ENCODE assay signal across 25 mouse cellular contexts in the genomic region with DNA sequence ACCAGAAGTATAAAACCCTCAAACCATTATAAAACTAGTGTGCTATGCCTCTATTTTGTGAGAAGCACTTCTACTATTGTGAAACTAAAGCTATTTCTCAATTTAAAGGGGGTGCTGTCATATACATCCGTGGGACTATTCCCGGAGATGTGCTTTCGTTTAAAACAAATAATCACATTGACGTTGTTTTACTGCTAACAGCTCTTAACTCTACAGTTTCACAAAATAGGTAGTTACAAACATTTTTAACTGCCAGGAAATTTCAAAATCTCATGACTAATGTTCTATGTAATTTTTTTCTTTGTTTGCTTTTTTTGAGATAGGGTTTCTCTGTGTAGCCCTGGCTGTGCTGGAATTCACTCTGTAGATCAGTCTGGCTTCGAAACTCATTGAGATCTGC.
"Had no signal": no experiment of that assay in that cellular context is flagged by ENCODE, and none has a peak within 500 bp of the region (broad histone marks: within the 10 kb centered on the region; RNA-seq: fewer than 3 reads in every experiment).

No protein-coding gene starts in this region.

- H3K9me3 ChIP-seq: heart, embryonic 10.5 days; heart, embryonic 12.5 days; hindbrain, embryonic 10.5 days; hindbrain, embryonic 12.5 days; intestine, embryonic 15.5 days; limb, embryonic 10.5 days; limb, embryonic 12.5 days; liver, embryonic 13.5 days had no signal

- H3K4me1 ChIP-seq: intestine, embryonic 15.5 days had no signal

- H3K4me2 ChIP-seq: heart, embryonic 12.5 days; hindbrain, embryonic 12.5 days; hindbrain, embryonic 14.5 days; intestine, embryonic 15.5 days; limb, embryonic 12.5 days; liver, embryonic 13.5 days had no signal

- H3K27me3 ChIP-seq: heart, embryonic 12.5 days; hindbrain, embryonic 12.5 days; intestine, embryonic 15.5 days; limb, embryonic 12.5 days; liver, embryonic 13.5 days had no signal

- H3K9ac ChIP-seq: heart, embryonic 12.5 days; hindbrain, embryonic 12.5 days; hindbrain, embryonic 14.5 days; intestine, embryonic 15.5 days; limb, embryonic 12.5 days; liver, embryonic 13.5 days had no signal

- H3K36me3 ChIP-seq: heart, embryonic 10.5 days; heart, embryonic 12.5 days; hindbrain, embryonic 10.5 days; hindbrain, embryonic 12.5 days; intestine, embryonic 15.5 days; limb, embryonic 10.5 days; limb, embryonic 12.5 days; liver, embryonic 13.5 days had no signal

- H3K4me3 ChIP-seq: heart, embryonic 10.5 days; heart, embryonic 12.5 days; hindbrain, embryonic 10.5 days; hindbrain, embryonic 12.5 days; intestine, embryonic 15.5 days; layer of hippocampus, adult 2 months; left cerebral cortex, adult 2 months; limb, embryonic 10.5 days; limb, embryonic 12.5 days; liver, embryonic 13.5 days had no signal

- ATAC-seq: hindbrain, embryonic 16.5 days; inflammation-experienced regulatory T-cells, adult 6 months; intestine, embryonic 15.5 days; intestine, postnatal 0 days had no signal

- H3K27ac ChIP-seq: heart, embryonic 10.5 days; hindbrain, embryonic 10.5 days; hindbrain, embryonic 12.5 days; hindbrain, embryonic 14.5 days; intestine, embryonic 15.5 days; layer of hippocampus, adult 2 months; left cerebral cortex, adult 2 months; limb, embryonic 10.5 days; limb, embryonic 12.5 days; liver, embryonic 13.5 days had no signal

- DNase-seq: gastrocnemius, postnatal 14 days; gastrocnemius, postnatal 36 days; heart, adult 18-20 months; heart, postnatal 10 days; heart, postnatal 4 days; kidney, adult 18-20 months; kidney, adult 8-10 months; kidney, postnatal 10 days; kidney, postnatal 25 days; kidney, postnatal 4 days; liver; liver, embryonic 13.5 days had no signal
